Mouse (Mus musculus) limb, embryonic 11.5 days (tissue): ENCODE results near the gene Tdrd5. TPM values are rescaled to one million over a fixed set of nuclear protein-coding genes. Genes with fewer than 3 reads are reported as not detected.

Experiments
- ATAC-seq: fragments of 200-750 bp; cut with Nextera tagmentation; 2 replicates; pipeline ENCODE4 v1.8.0; 2017; ENCODE audit warnings: low read depth; ENCODE audit not compliant: insufficient number of reproducible peaks, low FRiP score, low TSS enrichment
- DNase-seq: peaks from one replicate; pipeline ENCODE4 v3.0.0-alpha.2; 2015; ENCODE audit warnings: low spot score
- H3K27ac ChIP-seq: fragments of 300-500 bp; sonication (generic); replicated peaks from 2 replicates; pipeline ENCODE4 v1.5.1; 2014; ENCODE audit warnings: low read depth, mild to moderate bottlenecking, low read length
- H3K27me3 ChIP-seq: fragments of 300-500 bp; sonication (generic); 2 replicates; pipeline ENCODE4 v1.6.1; 2014; ENCODE audit warnings: mild to moderate bottlenecking, low read length, mixed read lengths; ENCODE audit not compliant: control insufficient read depth, insufficient read depth
- H3K36me3 ChIP-seq: fragments of 300-500 bp; sonication (generic); 2 replicates; pipeline ENCODE4 v1.6.1; 2014; ENCODE audit warnings: mild to moderate bottlenecking, low read length, moderate library complexity, mixed read lengths; ENCODE audit not compliant: control insufficient read depth, insufficient read depth
- H3K4me1 ChIP-seq: fragments of 300-500 bp; sonication (generic); 2 replicates; pipeline ENCODE4 v1.6.1; 2014; ENCODE audit warnings: low read length, mixed read lengths; ENCODE audit not compliant: control insufficient read depth, insufficient read depth
- H3K4me2 ChIP-seq: fragments of 300-500 bp; sonication (generic); 2 replicates; pipeline ENCODE4 v1.6.1; 2014; ENCODE audit warnings: low read depth, mild to moderate bottlenecking, moderate library complexity; ENCODE audit not compliant: severe bottlenecking
- H3K4me3 ChIP-seq: fragments of 300-500 bp; sonication (generic); 2 replicates; pipeline ENCODE4 v1.5.1; 2014; ENCODE audit warnings: low read depth, low read length
- H3K9ac ChIP-seq: fragments of 300-500 bp; sonication (generic); 2 replicates; pipeline ENCODE4 v1.6.1; 2014; ENCODE audit warnings: mild to moderate bottlenecking, low read length
- H3K9me3 ChIP-seq: fragments of 300-500 bp; sonication (generic); 2 replicates; pipeline ENCODE4 v1.6.1; 2016; ENCODE audit warnings: low read length; ENCODE audit not compliant: control insufficient read depth
- WGBS: fragments of 180-500 bp; shearing (Covaris S2); extraction: QIAGEN DNeasy Blood & Tissue Kit; methylation state at CpG from one replicate; pipeline ENCODE4 v1.1.7; 2014; 5-methylcytosine and 5-hydroxymethylcytosine counted together
- polyA plus RNA-seq: library from polyadenylated mRNA; unstranded; fragments of >200 nt; fragmentation: Nextera tagmentation; extraction: Ambion mirVana; gene quantifications from 2 replicates; pipeline ENCODE4 v1.2.1, GENCODE M21; 2014

The Tdrd5 gene
- polyA plus RNA-seq, 1 experiment from 2014 or later = not detected

DNA sequence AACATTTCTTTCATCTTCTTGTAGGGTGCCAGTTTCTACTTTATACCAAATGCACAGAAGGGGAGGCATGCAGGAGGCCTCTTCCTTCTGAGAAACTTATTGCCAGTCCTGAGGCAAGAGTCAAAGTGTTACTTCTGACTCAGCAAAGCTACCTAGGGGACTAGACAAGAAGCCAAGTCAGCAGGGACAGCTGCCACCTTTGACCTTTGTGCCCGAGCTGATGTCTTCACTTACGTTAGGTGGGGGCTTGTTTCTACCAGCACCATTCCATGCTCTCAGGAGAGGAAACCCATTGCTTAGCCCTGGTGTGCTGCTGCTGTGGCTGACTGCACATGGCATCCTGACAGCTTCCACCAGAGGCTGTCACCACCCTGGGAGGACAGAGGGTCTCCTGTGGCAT lies 82.1 kb downstream of the Tdrd5 start:
- H3K27me3 ChIP-seq = no peaks in the 10 kb centered on the region
- WGBS = 25% methylated on average over 2 of the region's 2 CpGs
- no peaks in the 10 kb centered on the region for H3K4me1 ChIP-seq

DNA sequence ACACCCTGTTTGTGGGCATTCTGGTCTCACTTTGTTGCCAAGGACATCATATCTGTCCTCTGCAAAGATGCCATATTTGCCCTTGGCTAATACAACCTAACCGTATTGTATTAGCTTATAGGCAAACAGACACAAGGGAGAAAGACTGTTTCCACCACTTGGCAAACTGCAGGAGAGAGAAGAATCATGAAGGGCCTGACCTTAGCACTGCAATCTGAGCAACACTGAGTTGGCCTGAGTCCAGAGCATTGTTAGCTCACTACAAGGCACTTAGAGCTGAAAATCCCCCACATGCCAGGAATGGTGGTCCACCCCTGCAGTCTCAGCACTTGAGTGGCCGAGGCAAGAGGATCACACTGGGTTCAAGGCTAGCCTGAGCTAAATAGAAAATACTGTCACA lies 84.9 kb downstream of the Tdrd5 start:
- Histone ChIP-seq H3K4me3 (no peak overlapping the region), H3K36me3 (no peaks in the 10 kb centered on the region), H3K9ac (no peak overlapping the region), H3K4me2 (no peak overlapping the region), H3K27ac (no peak overlapping the region), H3K27me3 (no peaks in the 10 kb centered on the region), H3K4me1 (no peaks in the 10 kb centered on the region), H3K9me3 (no peaks in the 10 kb centered on the region)
- DNase-seq (no peak), ATAC-seq (no peak)
- 90% methylated on average over 2 of the region's 2 CpGs for WGBS

More for the DNA sequence above, 82.1 kb downstream of the Tdrd5 start:
- DNase-seq (no peak), ATAC-seq (no peak)
- Histone ChIP-seq H3K27ac (no peak overlapping the region), H3K4me3 (no peak overlapping the region), H3K36me3 (no peaks in the 10 kb centered on the region), H3K4me2 (no peak overlapping the region), H3K9me3 (no peaks in the 10 kb centered on the region), H3K9ac (no peak overlapping the region)

DNA sequence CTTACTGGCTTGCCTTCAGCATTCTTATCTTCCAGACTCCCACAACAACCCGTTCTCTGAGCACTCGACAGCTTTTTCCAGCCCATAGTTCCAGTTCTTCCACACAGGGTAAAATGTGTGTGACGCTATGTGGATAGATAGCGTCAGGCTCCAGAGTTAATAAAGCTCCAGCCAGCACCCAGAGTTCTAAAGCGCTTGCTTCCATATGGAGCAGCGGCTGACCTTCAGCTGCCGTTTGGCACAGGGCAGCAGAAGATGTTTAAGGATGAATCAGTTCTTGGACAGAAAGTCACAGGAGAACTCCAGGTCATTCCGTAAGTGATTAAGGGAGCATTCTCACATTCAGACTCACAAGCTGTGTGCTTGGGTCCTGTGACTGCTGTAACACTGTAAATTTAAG lies 85.5 kb downstream of the Tdrd5 start:
- Histone ChIP-seq H3K9me3 (no peaks in the 10 kb centered on the region), H3K4me1 (no peaks in the 10 kb centered on the region), H3K9ac (no peak overlapping the region), H3K27ac (no peak overlapping the region), H3K4me2 (no peak overlapping the region), H3K36me3 (no peaks in the 10 kb centered on the region), H3K27me3 (no peaks in the 10 kb centered on the region), H3K4me3 (no peak overlapping the region)
- no peak for DNase-seq
- ATAC-seq = no peak
- WGBS = 73% methylated on average over 8 of the region's 8 CpGs

DNA sequence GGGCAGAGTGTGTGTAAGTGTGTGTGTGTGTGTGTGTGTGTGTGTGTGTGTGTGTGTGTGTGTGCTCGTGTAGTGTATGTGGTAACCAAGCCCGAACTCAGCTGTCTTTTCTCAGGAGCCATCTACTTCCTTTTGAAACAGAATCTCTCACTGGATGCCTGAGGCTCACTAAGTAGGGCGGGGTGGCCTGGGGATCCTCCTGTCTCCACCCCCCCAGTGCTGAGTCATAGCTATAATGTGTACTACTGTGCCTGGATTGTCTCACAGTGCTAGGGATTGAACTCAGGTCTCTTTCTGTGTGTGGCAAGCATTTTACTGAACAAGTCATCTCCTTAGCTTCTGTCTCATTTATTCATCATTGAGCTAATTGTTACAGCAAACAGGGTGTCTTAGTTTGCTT lies 86.1 kb downstream of the Tdrd5 start:
- Histone ChIP-seq H3K27ac (no peak overlapping the region), H3K4me2 (no peak overlapping the region), H3K4me3 (no peak overlapping the region), H3K36me3 (no peaks in the 10 kb centered on the region), H3K9ac (no peak overlapping the region), H3K9me3 (no peaks in the 10 kb centered on the region), H3K27me3 (no peaks in the 10 kb centered on the region), H3K4me1 (no peaks in the 10 kb centered on the region)
- 52% methylated on average over 3 of the region's 3 CpGs for WGBS
- DNase-seq (no peak), ATAC-seq (no peak)

DNA sequence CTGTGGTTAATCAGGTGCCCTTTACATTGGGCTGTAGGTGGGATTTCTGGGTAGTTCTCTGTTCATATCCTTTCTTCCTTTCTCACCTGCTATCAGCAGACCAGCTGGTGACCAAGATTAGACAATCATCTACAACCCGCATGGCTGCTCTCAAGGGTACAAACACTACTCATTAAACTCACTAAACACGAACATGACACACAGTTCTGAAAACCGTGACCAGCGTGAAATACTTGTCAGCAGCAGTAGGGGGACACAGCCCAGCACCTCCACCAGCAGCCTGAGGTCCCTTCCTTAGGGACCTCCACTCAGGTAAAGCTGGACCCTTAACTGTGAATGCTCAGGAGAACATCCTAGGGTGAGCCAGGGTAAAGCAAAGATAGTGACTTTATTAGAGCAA lies 87.2 kb downstream of the Tdrd5 start:
- H3K36me3 ChIP-seq = no peaks in the 10 kb centered on the region
- no peak for ATAC-seq

DNA sequence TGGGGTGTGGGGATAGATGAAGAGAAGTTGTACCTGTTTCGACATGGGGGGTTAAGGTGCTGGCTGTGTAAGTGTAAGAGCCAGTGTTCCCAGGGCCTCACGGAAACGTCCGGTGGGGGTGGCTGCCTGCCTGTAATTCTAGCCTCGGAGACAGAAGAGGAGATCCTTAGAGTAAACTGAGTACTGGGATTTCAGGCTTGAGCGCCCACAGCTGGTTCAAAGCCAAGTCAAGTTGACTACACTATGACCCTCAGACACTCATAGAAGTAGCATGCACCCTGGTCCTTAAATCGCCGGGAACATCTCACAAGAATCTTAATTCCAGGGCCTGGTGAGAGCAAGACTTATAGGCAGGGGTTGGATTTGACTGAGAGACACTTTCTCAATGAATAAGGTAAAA lies 88.8 kb downstream of the Tdrd5 start:
- H3K9ac ChIP-seq = no peak overlapping the region
- H3K9me3 ChIP-seq = no peaks in the 10 kb centered on the region
- no peak for DNase-seq
- H3K4me3 ChIP-seq = no peak overlapping the region
- no peaks in the 10 kb centered on the region for H3K4me1 ChIP-seq
- H3K27me3 ChIP-seq = no peaks in the 10 kb centered on the region
- no peak overlapping the region for H3K4me2 ChIP-seq
- ATAC-seq = no peak
- no peak overlapping the region for H3K27ac ChIP-seq
- no peaks in the 10 kb centered on the region for H3K36me3 ChIP-seq
- 86% methylated on average over 8 of the region's 8 CpGs for WGBS

More for the DNA sequence above, 87.2 kb downstream of the Tdrd5 start:
- Histone ChIP-seq H3K9me3 (no peaks in the 10 kb centered on the region), H3K9ac (no peak overlapping the region), H3K4me1 (no peaks in the 10 kb centered on the region), H3K4me2 (no peak overlapping the region), H3K27ac (no peak overlapping the region), H3K27me3 (no peaks in the 10 kb centered on the region), H3K4me3 (no peak overlapping the region)
- 74% methylated on average over 4 of the region's 4 CpGs for WGBS
- no peak for DNase-seq

GRCm38 (mm10) chr1:156212923-156213322 lies 90.5 kb downstream of the Tdrd5 start:
- no peak for DNase-seq
- no peak overlapping the region for H3K27ac ChIP-seq
- WGBS = 93% methylated on average over 5 of the region's 5 CpGs

GRCm38 (mm10) chr1:156211809-156212317 lies 91.6 kb downstream of the Tdrd5 start:
- DNase-seq = no peak
- no peak for ATAC-seq
- Histone ChIP-seq H3K27me3 (no peaks in the 10 kb centered on the region; the same call in 1 of the 2 replicates), H3K9me3 (no peaks in the 10 kb centered on the region), H3K9ac (no peak overlapping the region), H3K4me3 (no peak overlapping the region), H3K27ac (no peak overlapping the region), H3K4me2 (no peak overlapping the region), H3K4me1 (no peaks in the 10 kb centered on the region), H3K36me3 (no peaks in the 10 kb centered on the region)
- 61% methylated on average over 6 of the region's 6 CpGs for WGBS

More at GRCm38 (mm10) chr1:156212923-156213322, 90.5 kb downstream of the Tdrd5 start:
- Histone ChIP-seq H3K9me3 (no peaks in the 10 kb centered on the region), H3K4me1 (no peaks in the 10 kb centered on the region), H3K4me2 (no peak overlapping the region), H3K4me3 (no peak overlapping the region), H3K36me3 (no peaks in the 10 kb centered on the region), H3K9ac (no peak overlapping the region), H3K27me3 (no peaks in the 10 kb centered on the region)
- ATAC-seq = no peak
